Mouse (Mus musculus) midbrain, embryonic 14.5 days (tissue): ENCODE measurements at regions not wholly inside any gene's neighbourhood (a gene's known extent, or its start where the extent isn't known, plus 50 kb on each side); places are given as distances from the start of the nearest gene placed in this dataset.

ENCODE experiments used
- ATAC-seq: fragments of 200-750 bp; cut with Nextera tagmentation; 2 replicates; pipeline ENCODE4 v1.8.0; 2017; ENCODE audit warnings: moderate number of reproducible peaks, moderate library complexity; ENCODE audit not compliant: low FRiP score, low TSS enrichment
- DNase-seq: peaks from one replicate; pipeline ENCODE4 v3.0.0-alpha.2; 2015
- H3K27ac ChIP-seq: fragments of 300-500 bp; sonication (generic); replicated peaks from 2 replicates; pipeline ENCODE4 v1.5.1; 2014; ENCODE audit warnings: mild to moderate bottlenecking, low read depth, low read length, moderate library complexity
- H3K27me3 ChIP-seq: fragments of 300-500 bp; sonication (generic); 2 replicates; pipeline ENCODE4 v1.6.1; 2014; ENCODE audit warnings: low read length, control low read depth, mixed read lengths; ENCODE audit not compliant: control insufficient read depth, insufficient read depth
- H3K36me3 ChIP-seq: fragments of 300-500 bp; sonication (generic); 2 replicates; pipeline ENCODE4 v1.6.1; 2014; ENCODE audit warnings: low read length, control low read depth; ENCODE audit not compliant: control insufficient read depth, insufficient read depth
- H3K4me1 ChIP-seq: fragments of 300-500 bp; sonication (generic); 2 replicates; pipeline ENCODE4 v1.6.1; 2014; ENCODE audit warnings: mild to moderate bottlenecking, antibody characterized with exemption, low read length, control low read depth; ENCODE audit not compliant: control insufficient read depth, insufficient read depth
- H3K4me2 ChIP-seq: fragments of 300-500 bp; sonication (generic); 2 replicates; pipeline ENCODE4 v1.6.1; 2014; ENCODE audit warnings: mild to moderate bottlenecking, low read length, moderate library complexity
- H3K4me3 ChIP-seq: fragments of 300-500 bp; sonication (generic); replicated peaks from 2 replicates; pipeline ENCODE4 v1.5.1; 2014; ENCODE audit warnings: low read depth, low read length
- H3K9ac ChIP-seq: fragments of 300-500 bp; sonication (generic); replicated peaks from 2 replicates; pipeline ENCODE4 v1.6.1; 2014; ENCODE audit warnings: mild to moderate bottlenecking, low read length, moderate library complexity
- H3K9me3 ChIP-seq: fragments of 300-500 bp; sonication (generic); 2 replicates; pipeline ENCODE4 v1.6.1; 2016; ENCODE audit warnings: low read length, control low read depth, mixed read lengths; ENCODE audit not compliant: control insufficient read depth
- WGBS: fragments of 180-500 bp; shearing (Covaris S2); extraction: QIAGEN DNeasy Blood & Tissue Kit; methylation state at CpG from one replicate; pipeline ENCODE4 v1.1.7; 2014; 5-methylcytosine and 5-hydroxymethylcytosine counted together

GRCm38 (mm10) chr16:55632220-55632619 lies 206.5 kb downstream of the Nfkbiz start:
- WGBS, result 78% methylated on average over 3 of the region's 3 CpGs
- Histone ChIP-seq H3K4me1 (no peaks in the 10 kb centered on the region), H3K27ac (no peak overlapping the region), H3K9ac (no peak overlapping the region), H3K27me3 (no peaks in the 10 kb centered on the region), H3K4me3 (no peak overlapping the region), H3K4me2 (no peak overlapping the region), H3K36me3 (no peaks in the 10 kb centered on the region), H3K9me3 (0 out of 2 replicates have a peak, but pooled peaks cover under 1% of the 10 kb centered on the region)
- no peak for ATAC-seq
- no peak for DNase-seq

GRCm38 (mm10) chr16:55631637-55632036 lies 207.1 kb downstream of the Nfkbiz start:
- H3K4me2 ChIP-seq, result no peak overlapping the region
- H3K27ac ChIP-seq, result no peak overlapping the region
- 76% methylated on average over 2 of the region's 2 CpGs for WGBS
- H3K4me1 ChIP-seq, result no peaks in the 10 kb centered on the region
- no peaks in the 10 kb centered on the region for H3K36me3 ChIP-seq
- no peak overlapping the region for H3K9ac ChIP-seq
- no peak overlapping the region for H3K4me3 ChIP-seq
- DNase-seq, result no peak
- H3K27me3 ChIP-seq, result no peaks in the 10 kb centered on the region
- 0 out of 2 replicates have a peak, but pooled peaks cover 3% of the 10 kb centered on the region for H3K9me3 ChIP-seq
- no peak for ATAC-seq

- no peak for DNase-seq
- no peaks in the 10 kb centered on the region for H3K27me3 ChIP-seq
- H3K36me3 ChIP-seq, result no peaks in the 10 kb centered on the region
- no peak overlapping the region for H3K4me3 ChIP-seq
- 0 out of 2 replicates have a peak, but pooled peaks cover 3% of the 10 kb centered on the region for H3K9me3 ChIP-seq
- 93% methylated on average over 2 of the region's 2 CpGs for WGBS
- H3K4me1 ChIP-seq, result no peaks in the 10 kb centered on the region
- no peak for ATAC-seq
- no peak overlapping the region for H3K4me2 ChIP-seq
- no peak overlapping the region for H3K27ac ChIP-seq
- H3K9ac ChIP-seq, result no peak overlapping the region
These were observed 207.7 kb downstream of the Nfkbiz start for GRCm38 (mm10) chr16:55631048-55631447.

GRCm38 (mm10) chr16:55627531-55627930 lies 211.2 kb downstream of the Nfkbiz start:
- no peak for ATAC-seq
- no peak overlapping the region for H3K9ac ChIP-seq
- H3K4me2 ChIP-seq, result no peak overlapping the region
- H3K27ac ChIP-seq, result no peak overlapping the region
- 84% methylated on average over 1 of the region's 1 CpGs for WGBS
- H3K4me1 ChIP-seq, result no peaks in the 10 kb centered on the region
- no peaks in the 10 kb centered on the region for H3K36me3 ChIP-seq
- H3K27me3 ChIP-seq, result no peaks in the 10 kb centered on the region
- 0 out of 2 replicates have a peak, but pooled peaks cover 3% of the 10 kb centered on the region for H3K9me3 ChIP-seq
- DNase-seq, result no peak
- no peak overlapping the region for H3K4me3 ChIP-seq

- Histone ChIP-seq H3K9me3 (0 out of 2 replicates have a peak, but pooled peaks cover 3% of the 10 kb centered on the region), H3K36me3 (no peaks in the 10 kb centered on the region), H3K4me2 (no peak overlapping the region), H3K27ac (no peak overlapping the region), H3K27me3 (no peaks in the 10 kb centered on the region), H3K9ac (no peak overlapping the region), H3K4me3 (no peak overlapping the region), H3K4me1 (no peaks in the 10 kb centered on the region)
- ATAC-seq (no peak), DNase-seq (no peak)
These were observed 215.3 kb downstream of the Nfkbiz start for GRCm38 (mm10) chr16:55623422-55623821.

- H3K4me2 ChIP-seq, result no peak overlapping the region
- 77% methylated on average over 3 of the region's 3 CpGs for whole genome bisulfite sequencing
- no peak overlapping the region for H3K9ac ChIP-seq
- DNase-seq (no peak), ATAC-seq (no peak)
- H3K4me1 ChIP-seq, result no peaks in the 10 kb centered on the region
- H3K4me3 ChIP-seq, result no peak overlapping the region
- no peak overlapping the region for H3K27ac ChIP-seq
- H3K27me3 ChIP-seq, result no peaks in the 10 kb centered on the region
- no peaks in the 10 kb centered on the region for H3K36me3 ChIP-seq
- H3K9me3 ChIP-seq, result no peaks in the 10 kb centered on the region
These were observed 219.0 kb downstream of the Nfkbiz start for GRCm38 (mm10) chr16:55619731-55620130.

- H3K4me1 ChIP-seq, result no peaks in the 10 kb centered on the region
- no peak overlapping the region for H3K4me2 ChIP-seq
- H3K27me3 ChIP-seq, result no peaks in the 10 kb centered on the region
- no peak overlapping the region for H3K27ac ChIP-seq
- 92% methylated on average over 3 of the region's 3 CpGs for WGBS
- no peak for ATAC-seq
- no peak overlapping the region for H3K4me3 ChIP-seq
- no peaks in the 10 kb centered on the region for H3K36me3 ChIP-seq
- H3K9me3 ChIP-seq, result no peaks in the 10 kb centered on the region
- no peak overlapping the region for H3K9ac ChIP-seq
- no peak for DNase-seq
These were observed 220.7 kb downstream of the Nfkbiz start for GRCm38 (mm10) chr16:55617958-55618357.

- WGBS, result 62% methylated on average over 4 of the region's 4 CpGs
- ATAC-seq (no peak), DNase-seq (no peak)
- Histone ChIP-seq H3K36me3 (no peaks in the 10 kb centered on the region), H3K4me3 (no peak overlapping the region), H3K9me3 (no peaks in the 10 kb centered on the region), H3K27me3 (no peaks in the 10 kb centered on the region), H3K27ac (no peak overlapping the region), H3K9ac (no peak overlapping the region), H3K4me2 (no peak overlapping the region), H3K4me1 (no peaks in the 10 kb centered on the region)
These were observed 221.2 kb downstream of the Nfkbiz start for GRCm38 (mm10) chr16:55617506-55617905.

GRCm38 (mm10) chr16:55616408-55617120 lies 222.1 kb downstream of the Nfkbiz start:
- WGBS, result 91% methylated on average over 1 of the region's 1 CpGs

More at GRCm38 (mm10) chr16:55616408-55617120, 222.1 kb downstream of the Nfkbiz start:
- H3K4me3 ChIP-seq, result no peak overlapping the region
- DNase-seq, result no peak
- no peak for ATAC-seq
- no peak overlapping the region for H3K27ac ChIP-seq
- H3K9ac ChIP-seq, result no peak overlapping the region
- H3K36me3 ChIP-seq, result no peaks in the 10 kb centered on the region
- H3K27me3 ChIP-seq, result no peaks in the 10 kb centered on the region
- H3K9me3 ChIP-seq, result no peaks in the 10 kb centered on the region
- H3K4me1 ChIP-seq, result no peaks in the 10 kb centered on the region
- no peak overlapping the region for H3K4me2 ChIP-seq
